Mouse (Mus musculus): ENCODE results near the gene Slc9b1. TPM values are rescaled to one million over a fixed set of nuclear protein-coding genes. Genes with fewer than 3 reads are reported as not detected.

Slc9b1 gene
- under 1 TPM in 1 of 2 experiments, not detected in 1; 0.49 TPM for total RNA-seq (2021)
- long read RNA-seq, experiment 1, partial matches to known transcripts, result 2 of 2 reads
- long read RNA-seq, experiment 1, other reads (novel, unspliced or antisense), result 0 of 2 reads
- long read RNA-seq, experiment 2, result 0 reads

DNA sequence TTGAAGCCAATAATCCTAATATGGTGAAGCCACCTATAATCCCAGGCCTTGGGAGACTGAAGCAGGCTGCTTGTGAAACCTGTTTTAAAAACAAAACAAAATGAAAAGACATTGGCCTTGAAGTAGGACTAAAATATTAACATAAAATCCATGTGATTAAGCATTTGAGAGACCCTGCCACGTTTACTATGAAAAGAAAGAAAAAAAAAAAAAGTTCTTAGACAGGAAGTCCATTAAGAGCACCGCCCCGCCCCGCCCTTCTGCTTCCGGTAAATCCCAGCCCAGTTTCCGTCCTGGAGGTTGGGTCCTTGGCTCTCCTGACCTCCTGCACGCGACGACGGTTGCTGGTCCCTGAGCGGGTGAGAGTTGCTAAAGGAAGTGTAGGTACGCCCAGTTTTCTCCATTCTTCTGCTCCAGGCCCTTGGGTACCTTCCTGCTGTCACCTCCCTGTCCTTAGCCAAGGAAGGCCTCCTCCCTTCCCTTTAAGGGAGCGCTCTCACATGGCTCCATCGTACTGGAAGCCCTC lies at the start of gene Slc9b1:
TSS of gene Slc9b1 (plus strand) at position 291 of the 526 bp plus-strand sequence.
- peak in 1 of 2 experiments; percentile 5 for DNase-seq

DNA sequence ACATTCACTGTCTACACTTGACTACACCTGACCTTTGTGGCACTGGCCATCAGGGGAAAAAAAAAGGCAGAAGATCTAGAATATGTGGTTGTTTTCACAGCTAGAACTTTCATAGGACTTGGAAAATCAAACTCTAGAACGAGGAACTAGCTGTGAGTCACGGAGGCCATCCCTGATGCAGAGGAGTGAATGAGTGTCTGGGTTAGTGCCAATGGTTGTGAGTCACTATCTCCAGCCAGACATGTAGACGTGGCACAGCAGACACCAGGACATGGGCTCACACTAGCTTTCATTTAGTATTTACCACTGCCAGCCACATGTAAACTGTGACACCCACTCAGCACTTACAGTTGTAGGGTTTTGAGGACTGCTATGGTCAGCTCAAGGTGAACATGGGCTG lies 49.3 kb upstream of the Slc9b1 start:
- DNase-seq, result peak; percentile 84 to 85

DNA sequence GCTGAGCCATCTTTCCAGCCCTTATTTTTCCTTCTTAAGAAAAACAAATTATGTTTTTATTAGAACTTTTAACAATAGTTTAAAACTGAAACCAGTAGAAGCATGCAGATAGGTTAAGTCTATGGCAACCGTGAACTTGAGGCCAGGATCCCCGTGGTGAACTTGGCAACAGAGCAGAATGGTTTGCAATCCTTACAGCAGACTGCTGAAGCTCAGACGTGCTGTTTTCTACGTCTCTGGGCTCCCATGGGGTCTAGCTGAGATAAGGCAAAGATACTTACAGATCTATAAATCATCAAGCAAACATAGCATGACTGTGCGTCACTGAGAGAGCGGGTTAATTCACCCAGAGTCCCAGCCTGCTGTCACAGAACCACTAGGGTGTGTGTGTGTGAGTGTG lies 47.7 kb upstream of the Slc9b1 start:
- DNase-seq, result no peak

DNA sequence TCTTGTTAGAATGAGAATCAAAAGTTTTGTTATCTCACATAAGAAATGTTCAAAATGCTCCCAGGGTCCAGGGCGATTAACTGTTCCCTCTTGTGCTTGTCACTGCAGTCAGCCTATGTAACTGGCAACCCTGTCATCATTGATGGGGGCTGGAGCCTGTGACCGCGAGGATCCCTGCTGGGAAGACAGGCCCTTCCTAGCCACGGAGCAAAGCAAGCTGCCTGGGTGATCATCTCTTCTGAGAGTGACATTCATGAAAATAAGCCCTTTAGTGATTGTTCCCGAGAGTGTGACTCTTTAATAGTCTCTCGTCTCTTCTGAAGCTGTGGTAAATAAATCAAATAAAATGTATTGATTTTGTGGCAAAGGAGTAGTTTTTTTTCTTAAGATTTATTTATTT lies 43.8 kb upstream of the Slc9b1 start:
- DNase-seq, result no peak

DNA sequence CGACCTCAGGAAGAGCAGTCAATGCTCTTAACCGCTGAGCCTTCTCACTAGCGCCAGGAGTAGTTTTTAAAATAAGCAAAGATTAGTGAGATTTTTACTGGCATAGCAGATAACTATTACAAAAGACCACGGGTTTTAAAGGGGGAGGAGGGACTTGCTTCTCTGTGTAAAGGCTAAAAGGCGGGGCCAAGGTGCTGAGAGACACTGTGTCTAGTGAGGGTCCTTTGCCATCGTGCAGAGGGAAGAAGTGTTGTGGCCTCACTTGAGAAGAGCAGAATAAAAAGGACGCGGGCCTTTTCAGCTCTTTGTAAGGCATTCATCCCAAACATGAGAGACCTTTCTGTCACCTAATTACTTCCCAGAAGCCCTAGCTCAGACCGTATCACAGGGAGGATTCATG lies 43.3 kb upstream of the Slc9b1 start:
- no peak for DNase-seq

- peak; percentile 36 to 44 for DNase-seq
These were observed 40.2 kb upstream of the Slc9b1 start, which contains the start of gene Slc9b2 for GRCm38 (mm10) chr3:135307411-135308259. Gene Slc9b2 (plus strand): TSS chr3:135307700.

DNA sequence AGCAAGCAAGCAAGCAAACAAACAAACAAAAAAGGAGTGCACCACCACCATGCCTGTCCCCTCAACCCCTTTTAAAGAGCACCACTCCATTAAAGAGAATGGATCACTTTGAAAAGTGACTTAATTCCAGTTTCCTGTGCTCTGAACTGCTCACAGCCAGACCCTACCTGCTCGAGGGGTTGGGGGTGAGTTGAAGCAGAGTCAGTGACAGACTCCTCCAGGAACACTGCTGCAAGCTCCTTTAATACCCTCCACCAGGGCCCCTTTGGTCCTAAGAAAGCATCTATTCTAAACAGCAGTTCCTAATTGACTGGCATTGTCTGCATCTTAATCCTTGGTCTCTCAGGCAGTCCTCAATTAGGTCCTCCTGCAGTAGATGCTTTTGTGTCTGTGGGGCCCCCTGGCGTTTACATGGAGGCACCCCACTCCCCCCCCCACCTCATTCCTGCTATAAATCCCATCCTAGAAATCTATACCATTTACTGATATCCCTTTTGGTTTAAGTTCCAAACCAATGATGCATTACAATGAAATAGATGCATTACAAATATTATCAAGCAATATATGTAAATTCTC lies 34.8 kb upstream of the Slc9b1 start:
- DNase-seq, result no peak

DNA sequence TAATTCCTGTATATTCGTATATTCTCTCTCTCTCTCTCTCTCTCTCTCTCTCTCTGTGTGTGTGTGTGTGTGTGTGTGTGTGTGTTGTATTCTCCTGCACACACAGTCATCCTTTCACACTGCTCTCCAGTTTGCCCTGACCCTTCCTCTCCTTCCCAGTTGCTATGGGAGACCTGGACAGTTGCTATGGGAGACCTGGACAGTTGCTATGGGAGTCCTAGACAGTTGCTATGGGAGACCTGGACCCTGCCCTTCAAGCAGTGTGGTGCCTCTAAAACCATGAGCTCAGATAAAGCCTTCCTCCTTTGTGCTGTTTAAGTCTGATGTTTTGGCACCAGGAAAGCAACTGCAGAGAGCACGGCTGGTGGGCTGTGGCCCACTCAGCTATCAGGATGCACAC lies 34.1 kb upstream of the Slc9b1 start:
- no peak for DNase-seq

DNA sequence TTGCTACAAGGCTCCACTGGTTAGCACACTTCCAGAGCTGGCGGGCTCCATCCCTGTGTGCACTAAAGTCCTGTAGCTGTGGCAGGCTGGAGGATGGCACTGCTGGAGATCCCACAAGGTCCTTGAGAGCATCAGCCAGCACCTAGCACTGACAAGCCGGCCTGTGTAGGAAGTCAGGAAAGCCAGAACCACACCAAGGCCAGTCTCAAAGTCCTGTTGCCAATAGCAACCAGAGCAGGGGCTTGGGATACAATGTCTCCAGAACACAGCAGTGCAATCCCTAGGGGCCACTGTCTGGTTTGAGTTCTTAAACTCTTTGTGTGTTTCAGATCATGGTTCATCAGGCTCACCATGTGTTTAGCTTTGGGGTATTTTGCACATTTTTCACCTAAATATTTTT lies 33.0 kb upstream of the Slc9b1 start:
- no peak for DNase-seq

GRCm38 (mm10) chr3:135315720-135316425 lies 32.0 kb upstream of the Slc9b1 start:
- DNase-seq, result no peak

GRCm38 (mm10) chr3:135318331-135318730 lies 29.5 kb upstream of the Slc9b1 start:
- no peak for DNase-seq

- no peak for DNase-seq
These were observed 23.5 kb upstream of the Slc9b1 start for GRCm38 (mm10) chr3:135324354-135324753.

DNA sequence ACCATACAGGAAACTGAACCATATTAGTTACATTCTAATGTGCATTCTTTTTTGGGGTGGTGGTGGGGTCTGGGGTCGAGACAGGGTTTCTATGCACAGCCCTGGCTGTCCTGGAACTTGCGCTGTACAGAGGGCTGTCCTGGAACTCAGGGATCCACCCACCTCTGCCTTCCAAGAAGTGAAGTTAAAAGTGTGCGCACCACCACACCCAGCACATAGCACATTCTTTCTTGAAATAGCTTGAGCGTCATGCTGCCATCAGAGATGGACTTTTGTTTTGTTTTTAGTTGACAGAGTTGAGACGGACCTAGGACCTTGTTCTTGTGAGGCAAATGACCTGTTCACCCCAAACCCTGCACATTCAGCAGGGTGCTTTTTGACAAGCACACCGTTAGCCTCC lies 20.7 kb upstream of the Slc9b1 start:
- DNase-seq, result no peak

DNA sequence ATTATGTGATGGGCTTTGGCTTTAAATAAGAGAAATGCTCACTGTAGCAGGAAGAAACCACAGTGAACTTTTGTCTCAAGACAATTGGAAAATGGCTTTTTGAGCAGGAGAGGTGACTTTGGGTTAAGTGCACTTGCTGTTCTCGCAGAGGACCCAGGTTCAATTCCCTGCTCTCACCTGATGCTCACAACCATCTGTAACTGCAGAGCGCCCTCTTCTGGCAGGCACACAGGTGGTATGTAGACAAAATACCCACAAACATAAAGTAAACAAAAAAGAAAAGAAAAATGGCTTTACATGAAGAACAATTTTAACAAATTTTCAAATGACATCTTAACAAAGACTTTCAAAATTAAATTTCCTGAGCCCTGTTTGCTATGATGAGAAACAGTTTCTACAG lies 20.2 kb upstream of the Slc9b1 start:
- DNase-seq, result peak in 1 of 2 experiments; percentile 12

DNA sequence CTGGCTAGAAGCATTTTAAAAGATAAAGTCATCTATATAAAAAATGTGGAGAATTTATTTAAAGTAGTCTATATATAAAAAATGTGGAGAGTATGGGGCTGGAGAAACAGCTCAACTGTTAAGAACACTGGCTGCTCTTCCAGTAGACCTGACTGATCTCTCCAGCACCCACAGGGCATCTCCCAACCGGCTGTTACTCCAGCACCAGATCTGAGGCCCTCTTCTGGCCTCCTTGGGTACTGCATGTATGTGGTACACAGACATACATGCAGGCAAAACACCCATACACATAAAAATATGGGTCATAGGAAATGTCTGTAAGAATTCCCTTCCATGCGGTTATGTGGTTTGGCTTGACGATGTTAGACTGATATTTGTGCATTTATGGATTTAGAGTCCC lies 19.3 kb upstream of the Slc9b1 start:
- peak; percentile 66 to 73 for DNase-seq

- DNase-seq, result no peak
These were observed 15.1 kb upstream of the Slc9b1 start for GRCm38 (mm10) chr3:135332691-135333090.

- no peak for DNase-seq
These were observed 14.1 kb upstream of the Slc9b1 start for GRCm38 (mm10) chr3:135333763-135334162.

- DNase-seq, result no peak
These were observed 1.2 kb downstream of the Slc9b1 start for GRCm38 (mm10) chr3:135349022-135349421.

- no peak for DNase-seq
These were observed 4.0 kb downstream of the Slc9b1 start for GRCm38 (mm10) chr3:135351857-135352256.

GRCm38 (mm10) chr3:135357394-135357793 lies 9.6 kb downstream of the Slc9b1 start:
- no peak for DNase-seq

GRCm38 (mm10) chr3:135375836-135376235 lies 28.0 kb downstream of the Slc9b1 start:
- DNase-seq, result no peak

DNA sequence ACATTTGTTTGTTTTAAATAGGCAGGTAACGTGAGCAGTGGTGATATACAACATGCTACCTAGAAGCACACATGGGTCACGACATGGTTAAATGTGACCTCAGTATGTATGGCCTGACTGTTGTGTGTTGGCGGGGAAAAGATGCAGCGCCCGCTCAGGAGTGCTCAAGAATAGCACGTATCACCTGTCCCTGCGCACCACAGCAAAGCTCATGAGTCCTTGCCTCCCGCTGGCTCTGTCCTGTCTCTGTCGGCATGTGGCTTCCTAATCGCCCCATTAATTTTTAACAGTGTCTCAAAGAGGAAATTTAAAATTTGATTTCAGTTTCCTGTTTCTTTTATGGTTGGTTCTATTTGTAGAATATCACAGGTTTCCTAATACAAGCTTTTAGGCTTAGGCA lies 29.6 kb downstream of the Slc9b1 start:
- no peak for DNase-seq

DNA sequence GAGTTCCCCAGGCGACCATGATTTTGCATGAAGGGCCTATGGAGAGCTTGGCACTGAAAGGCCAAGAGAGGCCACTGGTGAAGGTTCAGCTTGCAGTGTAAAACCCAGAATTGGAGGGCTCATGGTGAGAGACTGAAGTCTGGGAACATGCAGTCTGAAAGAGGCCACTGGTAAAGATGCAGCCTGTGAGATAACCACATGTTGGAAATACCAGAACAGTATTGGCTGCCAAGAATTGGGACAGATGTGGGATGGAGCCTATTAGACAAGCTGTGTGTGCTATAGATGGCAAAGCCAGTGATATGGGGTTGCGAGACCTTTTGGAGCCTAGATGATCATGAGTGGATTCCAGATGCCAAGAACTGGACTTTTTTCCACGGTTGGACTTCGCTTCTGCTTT lies 32.0 kb downstream of the Slc9b1 start:
- no peak for DNase-seq

Data from adrenal gland, postnatal 36 days (tissue).